Mouse (Mus musculus): ENCODE results near the gene Atp6v0e2.
A peak's percentile ranks its signal among the peaks of the same experiment; 100 is the strongest.

Atp6v0e2 gene

GRCm38 (mm10) chr6:48539860-48540259, 2.4 kb downstream of the Atp6v0e2 start:
- DNase-seq (ENCODE audit: low read depth, low spot score) = no peak

GRCm38 (mm10) chr6:48540721-48541120, 3.3 kb downstream of the Atp6v0e2 start:
- DNase-seq (ENCODE audit: low read depth, low spot score) = no peak

- DNase-seq (ENCODE audit: low read depth, low spot score) = peak; percentile 100
These were observed 4.4 kb downstream of the Atp6v0e2 start for GRCm38 (mm10) chr6:48541560-48542450.

- peak; percentile 66 for DNase-seq (ENCODE audit: low read depth, low spot score)
These were observed 5.2 kb downstream of the Atp6v0e2 start for GRCm38 (mm10) chr6:48542631-48543030.

GRCm38 (mm10) chr6:48545251-48545650, 7.8 kb downstream of the Atp6v0e2 start:
- DNase-seq (ENCODE audit: low read depth, low spot score) = no peak

GRCm38 (mm10) chr6:48546271-48546670, 8.9 kb downstream of the Atp6v0e2 start:
- DNase-seq (ENCODE audit: low read depth, low spot score) = peak; percentile 57

- DNase-seq (ENCODE audit: low read depth, low spot score) = peak; percentile 74
These were observed 9.4 kb downstream of the Atp6v0e2 start for GRCm38 (mm10) chr6:48546858-48547257.

GRCm38 (mm10) chr6:48548314-48548713, 10.9 kb downstream of the Atp6v0e2 start:
- no peak for DNase-seq (ENCODE audit: low read depth, low spot score)

GRCm38 (mm10) chr6:48552918-48553317, 15.5 kb downstream of the Atp6v0e2 start:
- DNase-seq (ENCODE audit: low read depth, low spot score) = peak; percentile 94

GRCm38 (mm10) chr6:48553819-48554218, 16.4 kb downstream of the Atp6v0e2 start:
- no peak for DNase-seq (ENCODE audit: low read depth, low spot score)

- DNase-seq (ENCODE audit: low read depth, low spot score) = peak; percentile 97
These were observed 17.1 kb downstream of the Atp6v0e2 start, which contains the start of gene Lrrc61 for GRCm38 (mm10) chr6:48554280-48555103. TSS of gene Lrrc61 (plus strand) at chr6:48554796.

- DNase-seq (ENCODE audit: low read depth, low spot score) = peak; percentile 74
These were observed 17.9 kb downstream of the Atp6v0e2 start for GRCm38 (mm10) chr6:48555104-48555890.

GRCm38 (mm10) chr6:48555956-48556355, 18.5 kb downstream of the Atp6v0e2 start:
- no peak for DNase-seq (ENCODE audit: low read depth, low spot score)

GRCm38 (mm10) chr6:48565693-48566310, 28.4 kb downstream of the Atp6v0e2 start:
- no peak for DNase-seq (ENCODE audit: low read depth, low spot score)

- peak; percentile 71 for DNase-seq (ENCODE audit: low read depth, low spot score)
These were observed 28.9 kb downstream of the Atp6v0e2 start for GRCm38 (mm10) chr6:48566312-48566711.

- DNase-seq (ENCODE audit: low read depth, low spot score) = no peak
These were observed 30.9 kb downstream of the Atp6v0e2 start for GRCm38 (mm10) chr6:48568036-48568984.

- DNase-seq (ENCODE audit: low read depth, low spot score) = no peak
These were observed 31.8 kb downstream of the Atp6v0e2 start for GRCm38 (mm10) chr6:48569065-48569807.

- DNase-seq (ENCODE audit: low read depth, low spot score) = no peak
These were observed 34.6 kb downstream of the Atp6v0e2 start for GRCm38 (mm10) chr6:48572014-48572413.

- DNase-seq (ENCODE audit: low read depth, low spot score) = no peak
These were observed 35.2 kb downstream of the Atp6v0e2 start, which contains the start of gene Rarres2 for GRCm38 (mm10) chr6:48572572-48573061. TSS of gene Rarres2 (minus strand) at chr6:48572789.

Measured in 3T3-L1 (cell line).